Mouse (Mus musculus) hindbrain, embryonic 12.5 days (tissue): ENCODE data around the gene Ang4. TPM values are rescaled to one million over a fixed set of nuclear protein-coding genes. Genes with fewer than 3 reads are reported as not detected.
A peak's percentile ranks its signal among the peaks of the same experiment; 100 is the strongest.

ENCODE experiments used
- ATAC-seq: fragments of 200-750 bp; cut with Nextera tagmentation; 2 replicates; pipeline ENCODE4 v1.8.0; 2017; ENCODE audit warnings: moderate TSS enrichment; ENCODE audit not compliant: low FRiP score
- H3K27ac ChIP-seq: fragments of 300-500 bp; sonication (generic); 2 replicates; pipeline ENCODE4 v1.5.1; 2016; ENCODE audit warnings: mild to moderate bottlenecking
- H3K27me3 ChIP-seq: fragments of 300-500 bp; sonication (generic); 2 replicates; pipeline ENCODE4 v1.6.1; 2016; ENCODE audit warnings: mild to moderate bottlenecking
- H3K36me3 ChIP-seq: fragments of 300-500 bp; sonication (generic); 2 replicates; pipeline ENCODE4 v1.6.1; 2016; ENCODE audit warnings: mild to moderate bottlenecking
- H3K4me1 ChIP-seq: fragments of 300-500 bp; sonication (generic); 2 replicates; pipeline ENCODE4 v1.6.1; 2016
- H3K4me2 ChIP-seq: fragments of 300-500 bp; sonication (generic); replicated peaks from 2 replicates; pipeline ENCODE4 v1.6.1; 2016; ENCODE audit warnings: mild to moderate bottlenecking
- H3K4me3 ChIP-seq: fragments of 300-500 bp; sonication (generic); 2 replicates; pipeline ENCODE4 v1.5.1; 2016; ENCODE audit warnings: mild to moderate bottlenecking
- H3K9ac ChIP-seq: fragments of 300-500 bp; sonication (generic); 2 replicates; pipeline ENCODE4 v1.6.1; 2016; ENCODE audit warnings: mild to moderate bottlenecking, moderate library complexity
- H3K9me3 ChIP-seq: fragments of 300-500 bp; sonication (generic); replicated peaks from 2 replicates; pipeline ENCODE4 v1.6.1; 2016; ENCODE audit warnings: mild to moderate bottlenecking
- WGBS: fragments of 180-500 bp; shearing (Covaris S2); methylation state at CpG from one replicate; pipeline ENCODE4 v1.1.7; 2016; 5-methylcytosine and 5-hydroxymethylcytosine counted together
- polyA plus RNA-seq: library from polyadenylated mRNA; unstranded; fragments of >200 nt; fragmentation: Nextera tagmentation; extraction: Ambion mirVana; gene quantifications from 2 replicates; pipeline ENCODE4 v1.2.1, GENCODE M21; 2016

The Ang4 gene
- polyA plus RNA-seq, 1 experiment from 2014 or later: not detected

GRCm38 (mm10) chr14:51738411-51739149, 34.8 kb downstream of the Ang4 start:
- WGBS: 3% methylated on average over 29 of the region's 29 CpGs
- Histone ChIP-seq H3K27me3 (peaks cover 51% of the 10 kb centered on the region), H3K4me3 (peak overlapping the region; percentile 35), H3K9me3 (no peaks in the 10 kb centered on the region), H3K27ac (no peak overlapping the region), H3K36me3 (no peaks in the 10 kb centered on the region), H3K9ac (no peak overlapping the region), H3K4me1 (peaks cover 24% of the 10 kb centered on the region), H3K4me2 (peak overlapping the region; percentile 47)
- no peak for ATAC-seq

- 17% methylated on average over 12 of the region's 12 CpGs for WGBS
- peaks cover 51% of the 10 kb centered on the region for H3K27me3 ChIP-seq
Measured at GRCm38 (mm10) chr14:51737967-51738366, 35.4 kb downstream of the Ang4 start.

GRCm38 (mm10) chr14:51717083-51717482, 56.3 kb downstream of the Ang4 start, which contains the start of gene Gm5800:
TSS of gene Gm5800 (minus strand) at chr14:51717183.
- H3K4me3 ChIP-seq: no peak within 1 kb of the TSS
- 52% methylated on average over 1 of the region's 1 CpGs for WGBS

More at GRCm38 (mm10) chr14:51737967-51738366, 35.4 kb downstream of the Ang4 start:
- no peak for ATAC-seq
- H3K4me2 ChIP-seq: no peak overlapping the region
- H3K4me1 ChIP-seq: peaks cover 24% of the 10 kb centered on the region
- H3K36me3 ChIP-seq: no peaks in the 10 kb centered on the region
- H3K9ac ChIP-seq: no peak overlapping the region
- H3K4me3 ChIP-seq: no peak overlapping the region
- H3K27ac ChIP-seq: no peak overlapping the region
- no peaks in the 10 kb centered on the region for H3K9me3 ChIP-seq

More at GRCm38 (mm10) chr14:51717083-51717482, 56.3 kb downstream of the Ang4 start, which contains the start of gene Gm5800:
- H3K9ac ChIP-seq: no peak within 1 kb of the TSS
- no peaks in the 10 kb centered on the region for H3K36me3 ChIP-seq
- no peak for ATAC-seq
- H3K9me3 ChIP-seq: no peaks in the 10 kb centered on the region
- no peaks in the 10 kb centered on the region for H3K27me3 ChIP-seq
- H3K27ac ChIP-seq: no peak within 1 kb of the TSS
- no peaks in the 10 kb centered on the region for H3K4me1 ChIP-seq
- no peak within 1 kb of the TSS for H3K4me2 ChIP-seq

Other genes starting within 250 kb of the Ang4 start
- not detected in 2 replicates for gene Gm5622, start 220.8 kb downstream of the Ang4 start, polyA plus RNA-seq
- gene Gm17175, start 199.5 kb downstream of the Ang4 start, polyA plus RNA-seq: not detected in 2 replicates
- gene Gm17174, start 181.5 kb downstream of the Ang4 start, polyA plus RNA-seq: not detected in 2 replicates
- not detected in 2 replicates for gene Gm17078, start 162.3 kb downstream of the Ang4 start, polyA plus RNA-seq
- not detected in 2 replicates for gene Gm4181, start 137.9 kb downstream of the Ang4 start, polyA plus RNA-seq
- gene Gm17079, start 78.1 kb downstream of the Ang4 start, polyA plus RNA-seq: not detected in 2 replicates
- gene Gm5800, start 56.4 kb downstream of the Ang4 start, polyA plus RNA-seq: not detected in 2 replicates
- not detected in 2 replicates for gene AY358078, start 26.5 kb upstream of the Ang4 start, polyA plus RNA-seq
- not detected in 2 replicates for gene Ear6, start 80.1 kb upstream of the Ang4 start, polyA plus RNA-seq
- gene Mettl17, start 111.3 kb upstream of the Ang4 start, polyA plus RNA-seq: 61.8 and 62.9 TPM in 2 replicates
- gene Slc39a2, start 119.3 kb upstream of the Ang4 start, polyA plus RNA-seq: 0.89 and 1.4 TPM in 2 replicates
- gene Ndrg2, start 140.6 kb upstream of the Ang4 start, polyA plus RNA-seq: 34.2 and 39.1 TPM in 2 replicates
- not detected in 2 replicates for gene Tppp2, start 144.8 kb upstream of the Ang4 start, polyA plus RNA-seq
- not detected in 2 replicates for gene Rnase13, start 149.2 kb upstream of the Ang4 start, polyA plus RNA-seq
- 126 and 133 TPM in 2 replicates for gene Arhgef40, start 211.1 kb upstream of the Ang4 start, polyA plus RNA-seq
- gene Tmem253, start 242.1 kb upstream of the Ang4 start, polyA plus RNA-seq: 0.59 and 1.6 TPM in 2 replicates
- gene Zfp219, start 247.1 kb upstream of the Ang4 start, polyA plus RNA-seq: 64.4 and 71.7 TPM in 2 replicates